Mouse (Mus musculus): ENCODE results near the gene Lin54.

DNA sequence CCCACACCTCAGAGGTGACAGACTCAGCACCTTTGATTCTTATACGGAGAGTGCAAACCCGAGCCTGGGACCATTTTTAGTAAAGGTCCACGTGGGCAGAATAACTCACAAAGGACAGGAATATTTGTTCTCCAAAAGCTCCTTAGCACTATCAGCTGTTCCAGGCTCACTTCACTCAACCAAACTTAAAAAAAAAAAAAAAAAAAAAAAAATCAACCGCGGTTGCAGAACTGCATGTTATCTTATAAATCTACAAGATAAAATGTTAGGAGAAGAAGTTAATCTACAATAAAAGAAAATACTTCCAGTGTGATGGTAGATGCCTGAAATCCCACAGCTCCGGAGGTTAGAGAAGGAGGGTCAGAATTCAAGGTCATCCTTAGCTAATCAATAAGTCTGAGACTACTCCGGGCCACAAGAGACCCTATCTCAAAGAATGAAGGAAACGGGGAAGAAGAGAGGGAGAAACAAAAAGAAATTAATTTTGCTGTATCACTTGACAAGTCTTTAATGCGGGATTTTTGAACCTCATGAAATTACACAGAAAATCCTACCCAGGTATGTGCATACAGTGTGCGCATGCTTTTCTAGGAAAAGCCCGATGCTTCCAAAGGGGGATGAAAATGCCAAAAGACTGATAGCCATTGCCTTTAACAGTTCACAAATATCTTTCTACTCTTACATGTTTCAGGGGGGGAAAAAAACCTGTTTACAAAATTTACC, 85.8 kb downstream of the Lin54 start:
- TF ChIP-seq POLR2A (IDR thresholded peaks at IDR 0.05; ENCODE audit: insufficient read length, low read depth) (no peak), E2F4 (IDR thresholded peaks at IDR 0.05; ENCODE audit: insufficient read depth) (no peak), POLR2AphosphoS2 (IDR thresholded peaks at IDR 0.05; ENCODE audit: insufficient read length, low read depth) (no peak), TCF3 (IDR thresholded peaks at IDR 0.05; ENCODE audit: insufficient read length, low read depth) (no peak), MAX (IDR thresholded peaks at IDR 0.05; ENCODE audit: low read depth) (no peak), TCF12 (IDR thresholded peaks at IDR 0.05; ENCODE audit: insufficient read depth, poor library complexity, severe bottlenecking) (no peak), MYOG (IDR thresholded peaks at IDR 0.05; ENCODE audit: control insufficient read depth in 1 of 3, insufficient read depth in 1 of 3, insufficient read length in 2 of 3, low read depth in 2 of 3) (no peak)
